Mouse (Mus musculus) neural tube, embryonic 11.5 days (tissue): ENCODE measurements at regions not wholly inside any gene's neighbourhood (a gene's known extent, or its start where the extent isn't known, plus 50 kb on each side); places are given as distances from the start of the nearest gene placed in this dataset.

ENCODE experiments used
- ATAC-seq: fragments of 200-750 bp; cut with Nextera tagmentation; 2 replicates; pipeline ENCODE4 v1.8.0; 2017; ENCODE audit warnings: moderate number of reproducible peaks, mild to moderate bottlenecking, moderate TSS enrichment, moderate library complexity; ENCODE audit not compliant: insufficient read depth, low FRiP score, low TSS enrichment
- DNase-seq: peaks from one replicate; pipeline ENCODE4 v3.0.0-alpha.2; 2015; ENCODE audit warnings: low spot score
- H3K27ac ChIP-seq: fragments of 300-500 bp; sonication (generic); 2 replicates; pipeline ENCODE4 v1.5.1; 2014; ENCODE audit warnings: low read depth, mild to moderate bottlenecking, low read length
- H3K27me3 ChIP-seq: fragments of 300-500 bp; sonication (generic); 2 replicates; pipeline ENCODE4 v1.6.1; 2014; ENCODE audit warnings: mild to moderate bottlenecking, low read length, mixed read lengths; ENCODE audit not compliant: control insufficient read depth, insufficient read depth
- H3K36me3 ChIP-seq: fragments of 300-500 bp; sonication (generic); 2 replicates; pipeline ENCODE4 v1.6.1; 2014; ENCODE audit warnings: mild to moderate bottlenecking, low read length, moderate library complexity, mixed read lengths; ENCODE audit not compliant: control insufficient read depth, insufficient read depth
- H3K4me1 ChIP-seq: fragments of 300-500 bp; sonication (generic); 2 replicates; pipeline ENCODE4 v1.6.1; 2014; ENCODE audit warnings: low read length, mixed read lengths; ENCODE audit not compliant: control insufficient read depth, insufficient read depth
- H3K4me2 ChIP-seq: fragments of 300-500 bp; sonication (generic); 2 replicates; pipeline ENCODE4 v1.6.1; 2014; ENCODE audit warnings: low read depth, mild to moderate bottlenecking, moderate library complexity
- H3K4me3 ChIP-seq: fragments of 300-500 bp; sonication (generic); 2 replicates; pipeline ENCODE4 v1.5.1; 2014; ENCODE audit warnings: low read depth, low read length
- H3K9ac ChIP-seq: fragments of 300-500 bp; sonication (generic); 2 replicates; pipeline ENCODE4 v1.6.1; 2014; ENCODE audit warnings: mild to moderate bottlenecking, low read length
- H3K9me3 ChIP-seq: fragments of 300-500 bp; sonication (generic); 2 replicates; pipeline ENCODE4 v1.6.1; 2016; ENCODE audit warnings: low read length; ENCODE audit not compliant: control insufficient read depth
- WGBS: fragments of 180-500 bp; shearing (Covaris S2); extraction: QIAGEN DNeasy Blood & Tissue Kit; methylation state at CpG from one replicate; pipeline ENCODE4 v1.1.7; 2014; 5-methylcytosine and 5-hydroxymethylcytosine counted together

- ATAC-seq = no peak
- H3K27me3 ChIP-seq = no peaks in the 10 kb centered on the region
- 85% methylated on average over 1 of the region's 1 CpGs for WGBS
- no peaks in the 10 kb centered on the region for H3K36me3 ChIP-seq
- H3K27ac ChIP-seq = no peak overlapping the region
- no peaks in the 10 kb centered on the region for H3K9me3 ChIP-seq
- H3K4me3 ChIP-seq = no peak overlapping the region
- no peak overlapping the region for H3K4me2 ChIP-seq
- H3K9ac ChIP-seq = no peak overlapping the region
- no peak for DNase-seq
- H3K4me1 ChIP-seq = no peaks in the 10 kb centered on the region
Observed at GRCm38 (mm10) chr1:185639486-185639885, 184.8 kb downstream of the Slc30a10 start.

- Histone ChIP-seq H3K4me2 (no peak overlapping the region), H3K4me3 (no peak overlapping the region), H3K27me3 (no peaks in the 10 kb centered on the region), H3K9ac (no peak overlapping the region), H3K9me3 (no peaks in the 10 kb centered on the region), H3K27ac (no peak overlapping the region), H3K4me1 (no peaks in the 10 kb centered on the region), H3K36me3 (no peaks in the 10 kb centered on the region)
- ATAC-seq (no peak), DNase-seq (no peak)
- 77% methylated on average over 7 of the region's 7 CpGs for WGBS
Observed at GRCm38 (mm10) chr1:185644026-185644425, 189.4 kb downstream of the Slc30a10 start.

- WGBS = 90% methylated on average over 6 of the region's 6 CpGs
- DNase-seq (no peak), ATAC-seq (no peak)
- Histone ChIP-seq H3K27ac (no peak overlapping the region), H3K9me3 (no peaks in the 10 kb centered on the region), H3K9ac (no peak overlapping the region), H3K4me2 (no peak overlapping the region), H3K36me3 (no peaks in the 10 kb centered on the region), H3K4me3 (no peak overlapping the region), H3K27me3 (no peaks in the 10 kb centered on the region), H3K4me1 (no peaks in the 10 kb centered on the region)
Observed at GRCm38 (mm10) chr1:185648128-185648527, 193.5 kb downstream of the Slc30a10 start.

- Histone ChIP-seq H3K9me3 (no peaks in the 10 kb centered on the region), H3K4me3 (no peak overlapping the region), H3K27ac (no peak overlapping the region), H3K36me3 (no peaks in the 10 kb centered on the region), H3K9ac (no peak overlapping the region), H3K27me3 (no peaks in the 10 kb centered on the region), H3K4me1 (no peaks in the 10 kb centered on the region), H3K4me2 (no peak overlapping the region)
- DNase-seq (no peak), ATAC-seq (no peak)
- 89% methylated on average over 4 of the region's 4 CpGs for WGBS
Observed at GRCm38 (mm10) chr1:185648926-185649325, 194.3 kb downstream of the Slc30a10 start.

- H3K27me3 ChIP-seq = no peaks in the 10 kb centered on the region
- no peaks in the 10 kb centered on the region for H3K4me1 ChIP-seq
- DNase-seq = no peak
- no peak overlapping the region for H3K4me3 ChIP-seq
- H3K9me3 ChIP-seq = no peaks in the 10 kb centered on the region
- no peak overlapping the region for H3K27ac ChIP-seq
- no peak for ATAC-seq
- no peaks in the 10 kb centered on the region for H3K36me3 ChIP-seq
- 83% methylated on average over 2 of the region's 2 CpGs for WGBS
- no peak overlapping the region for H3K4me2 ChIP-seq
- H3K9ac ChIP-seq = no peak overlapping the region
Observed at GRCm38 (mm10) chr1:185650926-185651325, 196.3 kb downstream of the Slc30a10 start.

- WGBS = 83% methylated on average over 7 of the region's 7 CpGs
- Histone ChIP-seq H3K4me2 (no peak overlapping the region), H3K36me3 (no peaks in the 10 kb centered on the region), H3K9me3 (no peaks in the 10 kb centered on the region), H3K4me1 (no peaks in the 10 kb centered on the region), H3K27me3 (no peaks in the 10 kb centered on the region), H3K27ac (no peak overlapping the region), H3K4me3 (no peak overlapping the region), H3K9ac (no peak overlapping the region)
- no peak for ATAC-seq
- no peak for DNase-seq
Observed at GRCm38 (mm10) chr1:185655021-185655420, 200.4 kb downstream of the Slc30a10 start.

- no peaks in the 10 kb centered on the region for H3K9me3 ChIP-seq
- no peak overlapping the region for H3K9ac ChIP-seq
- ATAC-seq (no peak), DNase-seq (no peak)
- H3K4me1 ChIP-seq = no peaks in the 10 kb centered on the region
- WGBS = 77% methylated on average over 4 of the region's 4 CpGs
- H3K36me3 ChIP-seq = no peaks in the 10 kb centered on the region
- no peak overlapping the region for H3K4me3 ChIP-seq
- H3K4me2 ChIP-seq = no peak overlapping the region
- H3K27ac ChIP-seq = no peak overlapping the region
- no peaks in the 10 kb centered on the region for H3K27me3 ChIP-seq
Observed at GRCm38 (mm10) chr1:185655461-185655860, 200.8 kb downstream of the Slc30a10 start.

- ATAC-seq (no peak), DNase-seq (no peak)
- Histone ChIP-seq H3K9me3 (no peaks in the 10 kb centered on the region), H3K4me3 (no peak overlapping the region), H3K27ac (no peak overlapping the region), H3K4me2 (no peak overlapping the region), H3K9ac (no peak overlapping the region), H3K4me1 (no peaks in the 10 kb centered on the region), H3K27me3 (no peaks in the 10 kb centered on the region), H3K36me3 (no peaks in the 10 kb centered on the region)
- 90% methylated on average over 8 of the region's 8 CpGs for WGBS
Observed at GRCm38 (mm10) chr1:185657286-185657685, 202.6 kb downstream of the Slc30a10 start.

- no peak for ATAC-seq
- Histone ChIP-seq H3K9me3 (no peaks in the 10 kb centered on the region), H3K4me2 (no peak overlapping the region), H3K9ac (no peak overlapping the region), H3K4me1 (no peaks in the 10 kb centered on the region), H3K36me3 (no peaks in the 10 kb centered on the region), H3K4me3 (no peak overlapping the region), H3K27me3 (no peaks in the 10 kb centered on the region), H3K27ac (no peak overlapping the region)
- DNase-seq = no peak
- WGBS = 90% methylated on average over 5 of the region's 5 CpGs
Observed at GRCm38 (mm10) chr1:185659476-185659875, 204.8 kb downstream of the Slc30a10 start.
